Mouse (Mus musculus): ENCODE measurements around the gene Crb2. TPM values are rescaled to one million over a fixed set of nuclear protein-coding genes. Genes with fewer than 3 reads are reported as not detected.

Gene Crb2
- polyA plus RNA-seq, 1 experiment, result 1.7 TPM

GRCm38 (mm10) chr2:37748442-37749066 lies 27.5 kb upstream of the Crb2 start:
- no peak for TF ChIP-seq CTCF (IDR thresholded peaks at IDR 0.05; ENCODE audit: insufficient read depth, low read length)
- no peak for TF ChIP-seq POLR2A (IDR thresholded peaks at IDR 0.05; ENCODE audit: borderline replicate concordance, extremely low read depth, low read depth, low read length)
- 52% methylated on average over 10 of the region's 10 CpGs for WGBS
- no peak for DNase-seq

DNA sequence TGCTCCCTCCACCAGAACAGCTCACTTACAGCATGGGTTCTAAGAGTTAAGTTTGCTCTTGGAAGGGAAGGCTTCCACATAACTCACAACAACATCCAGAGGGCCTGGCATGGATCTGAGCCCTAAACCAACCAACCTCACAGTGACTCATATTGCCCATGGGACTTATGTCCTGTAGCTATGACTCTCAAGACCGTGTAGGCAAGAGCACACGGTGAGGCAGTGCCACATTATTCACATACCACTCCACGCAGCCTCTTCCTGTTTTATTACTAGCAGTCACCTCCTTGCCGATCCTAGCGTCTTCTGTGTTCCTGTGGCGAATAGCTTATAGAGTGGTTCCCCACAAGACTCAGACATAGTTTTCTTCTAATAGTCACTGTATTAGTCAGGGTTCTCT lies 26.7 kb upstream of the Crb2 start:
- Histone ChIP-seq H3K4me3 (replicated peaks; ENCODE audit: extremely low read depth, low read depth, low read length) (no peak overlapping the region), H3K4me1 (ENCODE audit: control insufficient read depth, insufficient read depth, low read length) (no peaks in the 10 kb centered on the region; the same call in 1 of the 2 replicates)
- DNase-seq, result no peak
- TF ChIP-seq POLR2A (IDR thresholded peaks at IDR 0.05; ENCODE audit: borderline replicate concordance, extremely low read depth, low read depth, low read length) (no peak), CTCF (IDR thresholded peaks at IDR 0.05; ENCODE audit: insufficient read depth, low read length) (no peak)
- 30% methylated on average over 6 of the region's 6 CpGs for WGBS

More at GRCm38 (mm10) chr2:37748442-37749066, 27.5 kb upstream of the Crb2 start:
- Histone ChIP-seq H3K4me1 (ENCODE audit: control insufficient read depth, insufficient read depth, low read length) (no peaks in the 10 kb centered on the region; the same call in 1 of the 2 replicates), H3K4me3 (replicated peaks; ENCODE audit: extremely low read depth, low read depth, low read length) (no peak overlapping the region)

DNA sequence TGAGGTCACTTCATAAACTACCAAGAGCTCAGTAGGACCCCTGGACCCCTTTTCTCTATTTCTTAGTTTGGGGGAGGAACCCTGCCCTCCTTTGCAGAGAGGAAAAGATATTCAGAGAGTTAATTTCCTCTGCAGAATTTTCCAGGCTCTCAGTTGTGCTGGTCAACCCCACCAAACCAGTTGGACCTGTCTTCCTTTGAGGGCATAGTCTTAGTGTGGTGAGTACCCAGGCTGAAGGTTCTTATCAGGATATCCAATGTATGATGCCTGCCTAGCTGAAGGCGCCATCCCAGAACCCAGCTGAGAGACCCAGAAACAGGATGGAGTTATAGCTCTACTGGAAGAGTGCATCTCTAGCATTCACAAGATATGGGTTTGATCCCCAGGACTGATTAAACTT lies 24.9 kb upstream of the Crb2 start:
- Histone ChIP-seq H3K4me3 (replicated peaks; ENCODE audit: extremely low read depth, low read depth, low read length) (no peak overlapping the region), H3K4me1 (ENCODE audit: control insufficient read depth, insufficient read depth, low read length) (no peaks in the 10 kb centered on the region; the same call in 1 of the 2 replicates)
- 91% methylated on average over 1 of the region's 1 CpGs for WGBS
- DNase-seq, result no peak
- TF ChIP-seq POLR2A (IDR thresholded peaks at IDR 0.05; ENCODE audit: borderline replicate concordance, extremely low read depth, low read depth, low read length), result no peak

- no peak overlapping the region for H3K4me3 ChIP-seq (replicated peaks; ENCODE audit: extremely low read depth, low read depth, low read length)
- 79% methylated on average over 2 of the region's 2 CpGs for WGBS
- no peak for TF ChIP-seq CTCF (IDR thresholded peaks at IDR 0.05; ENCODE audit: insufficient read depth, low read length)
- no peak for TF ChIP-seq POLR2A (IDR thresholded peaks at IDR 0.05; ENCODE audit: borderline replicate concordance, extremely low read depth, low read depth, low read length)
- H3K4me1 ChIP-seq (ENCODE audit: control insufficient read depth, insufficient read depth, low read length), result no peaks in the 10 kb centered on the region
- no peak for DNase-seq
These were observed 19.7 kb upstream of the Crb2 start for GRCm38 (mm10) chr2:37756220-37756930.

GRCm38 (mm10) chr2:37757016-37757415 lies 19.0 kb upstream of the Crb2 start:
- TF ChIP-seq POLR2A (IDR thresholded peaks at IDR 0.05; ENCODE audit: borderline replicate concordance, extremely low read depth, low read depth, low read length), result no peak
- TF ChIP-seq CTCF (IDR thresholded peaks at IDR 0.05; ENCODE audit: insufficient read depth, low read length), result no peak
- no peak overlapping the region for H3K4me3 ChIP-seq (replicated peaks; ENCODE audit: extremely low read depth, low read depth, low read length)
- WGBS, result 68% methylated on average over 5 of the region's 5 CpGs
- DNase-seq, result no peak
- no peaks in the 10 kb centered on the region for H3K4me1 ChIP-seq (ENCODE audit: control insufficient read depth, insufficient read depth, low read length)

DNA sequence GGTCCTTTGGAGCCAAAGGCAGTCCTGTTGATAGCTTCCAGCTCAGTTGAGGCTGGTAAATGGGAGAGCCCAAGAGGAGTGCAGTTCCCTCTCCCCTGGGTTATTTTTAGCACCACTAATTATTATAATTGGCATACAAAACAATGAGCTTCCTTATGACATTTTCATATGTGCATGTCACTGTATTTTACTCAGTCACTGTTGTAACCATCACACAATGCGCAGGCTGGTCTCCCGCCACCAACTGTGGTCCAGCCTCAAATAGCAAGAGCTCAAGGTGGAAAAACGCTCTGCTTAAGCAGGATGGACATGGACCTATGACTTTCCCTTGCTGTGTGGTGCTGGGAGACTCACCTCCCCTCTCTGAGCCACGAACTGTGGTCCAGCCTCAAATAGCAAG lies 18.3 kb upstream of the Crb2 start:
- no peak for DNase-seq
- Histone ChIP-seq H3K4me3 (replicated peaks; ENCODE audit: extremely low read depth, low read depth, low read length) (no peak overlapping the region), H3K4me1 (ENCODE audit: control insufficient read depth, insufficient read depth, low read length) (no peaks in the 10 kb centered on the region)
- WGBS, result 93% methylated on average over 4 of the region's 4 CpGs
- TF ChIP-seq POLR2A (IDR thresholded peaks at IDR 0.05; ENCODE audit: borderline replicate concordance, extremely low read depth, low read depth, low read length) (no peak), CTCF (IDR thresholded peaks at IDR 0.05; ENCODE audit: insufficient read depth, low read length) (no peak)

GRCm38 (mm10) chr2:37758343-37759015 lies 17.6 kb upstream of the Crb2 start:
- no peak for TF ChIP-seq CTCF (IDR thresholded peaks at IDR 0.05; ENCODE audit: insufficient read depth, low read length)
- TF ChIP-seq POLR2A (IDR thresholded peaks at IDR 0.05; ENCODE audit: borderline replicate concordance, extremely low read depth, low read depth, low read length), result no peak
- DNase-seq, result peak; percentile 22
- WGBS, result 43% methylated on average over 21 of the region's 21 CpGs
- H3K4me3 ChIP-seq (replicated peaks; ENCODE audit: extremely low read depth, low read depth, low read length), result no peak overlapping the region
- H3K4me1 ChIP-seq (ENCODE audit: control insufficient read depth, insufficient read depth, low read length), result no peaks in the 10 kb centered on the region

GRCm38 (mm10) chr2:37760633-37761032 lies 15.4 kb upstream of the Crb2 start:
- 80% methylated on average over 6 of the region's 6 CpGs for WGBS
- no peak for DNase-seq
- TF ChIP-seq CTCF (IDR thresholded peaks at IDR 0.05; ENCODE audit: insufficient read depth, low read length) (no peak), POLR2A (IDR thresholded peaks at IDR 0.05; ENCODE audit: borderline replicate concordance, extremely low read depth, low read depth, low read length) (no peak)
- H3K4me3 ChIP-seq (replicated peaks; ENCODE audit: extremely low read depth, low read depth, low read length), result no peak overlapping the region
- H3K4me1 ChIP-seq (ENCODE audit: control insufficient read depth, insufficient read depth, low read length), result no peaks in the 10 kb centered on the region

GRCm38 (mm10) chr2:37763638-37764037 lies 12.4 kb upstream of the Crb2 start:
- Histone ChIP-seq H3K4me1 (ENCODE audit: control insufficient read depth, insufficient read depth, low read length) (peaks cover 4% of the 10 kb centered on the region), H3K4me3 (replicated peaks; ENCODE audit: extremely low read depth, low read depth, low read length) (no peak overlapping the region)
- DNase-seq, result no peak
- TF ChIP-seq CTCF (IDR thresholded peaks at IDR 0.05; ENCODE audit: insufficient read depth, low read length), result no peak
- TF ChIP-seq POLR2A (IDR thresholded peaks at IDR 0.05; ENCODE audit: borderline replicate concordance, extremely low read depth, low read depth, low read length), result no peak
- WGBS, result 53% methylated on average over 3 of the region's 3 CpGs

Data from lung, adult 2 months (tissue).